Mouse (Mus musculus): ENCODE data around the gene Ankfy1. TPM values are rescaled to one million over a fixed set of nuclear protein-coding genes. Genes with fewer than 3 reads are reported as not detected.
"Not testable (repeated sequence)": the region's sequence is repeated elsewhere in the genome, so short reads cannot be mapped to it uniquely, and the experiment has no call there.

Gene Ankfy1
- total RNA-seq, 2 experiments from 2014 or later: 48.0 to 51.5 TPM

- no peak for ATAC-seq (ENCODE audit: poor library complexity, severe bottlenecking)
Measured at GRCm38 (mm10) chr11:72718161-72718560, 28.4 kb downstream of the Ankfy1 start.

- no peak for ATAC-seq (ENCODE audit: poor library complexity, severe bottlenecking)
Measured at GRCm38 (mm10) chr11:72723165-72723564, 33.4 kb downstream of the Ankfy1 start.

DNA sequence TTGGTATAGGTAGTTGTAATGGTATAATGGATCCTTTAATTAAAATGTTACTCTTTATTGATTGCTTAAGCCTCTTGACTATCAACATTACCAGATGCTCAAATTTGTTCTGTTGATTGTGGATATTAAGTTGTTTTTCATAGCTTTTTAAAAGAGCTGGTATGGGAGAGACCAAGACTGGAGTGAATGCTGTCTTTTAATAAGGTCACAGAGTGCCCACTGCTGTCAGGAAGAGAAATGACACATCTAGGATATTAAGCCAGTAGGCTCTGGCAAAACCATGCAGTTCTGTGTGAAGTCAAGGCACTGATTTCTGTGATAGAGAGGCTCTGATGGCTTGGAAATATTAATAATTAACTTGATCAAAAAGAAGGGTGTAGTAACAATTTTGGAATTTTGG, 34.1 kb downstream of the Ankfy1 start:
- 0 out of 2 replicates have a peak, but pooled peaks have one; percentile 54 for ATAC-seq (ENCODE audit: poor library complexity, severe bottlenecking)

GRCm38 (mm10) chr11:72726023-72726422, 36.2 kb downstream of the Ankfy1 start:
- ATAC-seq (ENCODE audit: poor library complexity, severe bottlenecking): no peak

DNA sequence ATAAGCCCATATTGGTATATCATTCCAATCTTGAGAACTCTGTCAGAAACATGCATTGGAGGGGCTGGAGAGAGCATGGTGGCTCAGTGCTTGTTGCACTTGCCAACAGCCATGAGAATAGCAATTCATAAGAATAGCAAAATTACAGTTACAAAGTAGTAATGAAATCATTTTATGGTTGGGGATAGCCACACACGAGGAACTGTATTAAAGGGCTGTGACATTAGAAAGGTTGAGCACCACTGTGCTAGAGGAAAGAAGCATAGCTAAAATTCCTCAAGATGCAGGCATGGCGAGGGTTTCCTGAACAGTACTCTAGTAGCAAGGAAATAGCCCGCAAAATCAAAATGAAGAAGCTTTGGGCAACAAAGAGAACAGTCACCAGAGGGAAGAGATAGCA, 43.9 kb downstream of the Ankfy1 start:
- ATAC-seq (ENCODE audit: poor library complexity, severe bottlenecking): no peak

DNA sequence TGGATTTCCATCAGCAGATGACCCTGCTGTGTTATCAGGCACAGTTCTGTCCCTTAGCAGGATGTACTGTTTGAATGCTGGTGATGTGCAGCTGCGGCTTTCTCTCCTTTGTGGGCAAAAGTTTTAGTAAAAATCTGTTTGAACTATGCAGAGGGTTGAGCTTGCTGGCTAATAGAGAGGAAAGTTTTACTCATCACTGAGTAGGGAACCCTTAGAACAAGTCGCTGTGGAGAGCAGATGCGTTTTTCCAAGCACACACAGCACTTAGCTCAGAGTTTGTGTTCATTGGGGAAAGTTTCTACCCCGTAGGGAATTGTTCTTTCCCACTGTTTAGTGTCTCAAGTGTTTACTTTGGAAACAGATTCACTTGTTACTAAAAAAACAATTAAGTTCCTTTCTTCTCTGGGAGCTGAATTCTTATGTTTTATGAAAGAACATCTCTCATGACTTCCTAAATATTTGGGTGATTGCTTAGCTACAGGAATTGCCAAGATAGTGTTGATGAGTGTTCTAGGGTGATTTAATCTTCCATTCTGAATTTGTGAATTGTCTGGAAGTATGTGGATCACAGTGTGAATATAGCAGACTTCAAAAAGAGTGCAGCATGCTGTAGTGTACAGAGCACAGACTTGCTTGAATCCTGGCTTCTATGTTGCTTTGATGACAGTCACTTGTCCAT, 45.2 kb downstream of the Ankfy1 start:
- no peak for ATAC-seq (ENCODE audit: poor library complexity, severe bottlenecking)

DNA sequence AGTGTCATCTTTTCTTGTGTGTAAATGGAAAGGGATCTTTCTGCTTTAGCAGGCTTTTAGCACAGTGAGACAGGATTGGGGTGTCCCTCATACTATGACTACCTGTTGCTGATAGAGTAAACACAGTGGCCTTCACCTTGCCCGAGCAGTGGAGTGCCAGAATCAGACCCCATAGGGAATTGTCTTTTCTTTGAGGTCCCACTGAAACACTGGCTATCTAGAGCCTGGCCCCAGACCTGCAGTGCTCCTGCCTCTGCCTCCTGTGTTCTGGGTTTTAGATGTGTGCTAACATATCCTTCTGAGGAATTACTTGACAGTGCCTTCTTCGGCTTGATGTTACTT, 45.7 kb downstream of the Ankfy1 start:
- no peak for ATAC-seq (ENCODE audit: poor library complexity, severe bottlenecking)

DNA sequence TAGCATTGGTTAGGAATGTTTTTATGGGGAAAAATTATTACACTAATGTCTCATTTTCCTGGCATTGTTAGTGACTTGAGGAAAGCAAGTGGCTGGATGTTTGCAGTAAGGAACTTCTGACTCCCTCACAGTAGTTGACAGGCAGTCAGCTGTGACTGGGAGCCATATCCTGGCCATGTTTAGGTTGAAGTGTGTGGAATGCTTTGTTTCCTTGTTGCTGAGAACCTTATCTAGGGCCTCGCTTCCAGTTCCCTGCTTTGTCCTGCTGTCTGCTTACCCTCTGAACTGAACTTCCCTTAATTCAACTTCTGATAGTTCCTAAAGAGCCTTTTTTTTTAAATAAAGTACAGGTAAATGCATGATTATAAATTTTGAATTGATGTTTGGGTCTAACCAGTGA, 46.5 kb downstream of the Ankfy1 start:
- no peak for ATAC-seq (ENCODE audit: poor library complexity, severe bottlenecking)

- ATAC-seq (ENCODE audit: poor library complexity, severe bottlenecking): not testable (repeated sequence)
Measured at GRCm38 (mm10) chr11:72737517-72737916, 47.7 kb downstream of the Ankfy1 start.

- ATAC-seq (ENCODE audit: poor library complexity, severe bottlenecking): no peak
Measured at GRCm38 (mm10) chr11:72739048-72739447, 49.2 kb downstream of the Ankfy1 start.

GRCm38 (mm10) chr11:72751956-72752355, 62.1 kb downstream of the Ankfy1 start:
- ATAC-seq (ENCODE audit: poor library complexity, severe bottlenecking): 0 out of 2 replicates have a peak, but pooled peaks have one; percentile 27

GRCm38 (mm10) chr11:72758316-72758715, 68.5 kb downstream of the Ankfy1 start:
- ATAC-seq (ENCODE audit: poor library complexity, severe bottlenecking): no peak

- ATAC-seq (ENCODE audit: poor library complexity, severe bottlenecking): no peak
Measured at GRCm38 (mm10) chr11:72759581-72759980, 69.8 kb downstream of the Ankfy1 start.

- no peak for ATAC-seq (ENCODE audit: poor library complexity, severe bottlenecking)
Measured at GRCm38 (mm10) chr11:72760781-72761180, 71.0 kb downstream of the Ankfy1 start.

DNA sequence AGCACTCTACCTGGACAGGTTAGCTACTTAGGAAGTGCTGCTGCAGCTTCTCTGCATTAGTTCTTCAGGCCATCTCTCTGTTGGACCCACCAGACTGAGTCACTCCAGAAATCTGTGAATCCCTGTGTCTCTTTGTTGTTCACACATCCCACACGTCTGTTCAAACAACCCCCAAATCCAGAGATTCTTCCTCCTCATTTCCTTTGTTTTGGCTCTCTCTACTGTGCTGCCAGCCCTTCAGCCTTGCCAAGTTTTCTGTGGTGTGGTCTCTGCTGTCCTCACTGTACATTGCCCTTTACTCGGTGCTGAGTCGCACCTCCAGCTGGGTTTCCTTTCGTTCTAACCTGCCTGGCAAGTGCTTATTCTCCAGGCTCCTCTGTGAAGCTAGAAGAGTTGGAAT, 74.5 kb downstream of the Ankfy1 start:
- ATAC-seq (ENCODE audit: poor library complexity, severe bottlenecking): no peak

GRCm38 (mm10) chr11:72767716-72768115, 77.9 kb downstream of the Ankfy1 start:
- ATAC-seq (ENCODE audit: poor library complexity, severe bottlenecking): no peak

- ATAC-seq (ENCODE audit: poor library complexity, severe bottlenecking): no peak
Measured at GRCm38 (mm10) chr11:72769061-72769460, 79.3 kb downstream of the Ankfy1 start.

GRCm38 (mm10) chr11:72770324-72770723, 80.5 kb downstream of the Ankfy1 start:
- no peak for ATAC-seq (ENCODE audit: poor library complexity, severe bottlenecking)

DNA sequence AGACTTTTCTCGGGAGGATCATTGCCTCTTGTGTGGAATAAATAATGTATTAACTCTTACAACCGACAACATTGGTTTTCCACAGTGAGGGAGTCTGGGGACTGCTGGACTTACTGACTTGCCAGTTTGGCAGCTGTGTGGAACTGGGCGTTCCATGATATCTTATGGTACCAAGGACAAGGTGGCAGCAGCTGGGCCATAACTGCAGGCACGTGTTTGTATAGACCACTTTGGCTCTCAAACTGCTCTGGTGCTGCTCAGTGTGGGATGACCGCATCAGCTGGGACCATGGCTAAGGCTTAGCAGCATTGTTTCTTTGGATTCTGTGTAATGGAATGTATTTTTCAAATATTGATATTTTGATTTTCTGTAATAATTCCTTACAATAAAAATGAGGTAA, 81.0 kb downstream of the Ankfy1 start:
- ATAC-seq (ENCODE audit: poor library complexity, severe bottlenecking): no peak

GRCm38 (mm10) chr11:72771461-72771860, 81.7 kb downstream of the Ankfy1 start:
- no peak for ATAC-seq (ENCODE audit: poor library complexity, severe bottlenecking)

DNA sequence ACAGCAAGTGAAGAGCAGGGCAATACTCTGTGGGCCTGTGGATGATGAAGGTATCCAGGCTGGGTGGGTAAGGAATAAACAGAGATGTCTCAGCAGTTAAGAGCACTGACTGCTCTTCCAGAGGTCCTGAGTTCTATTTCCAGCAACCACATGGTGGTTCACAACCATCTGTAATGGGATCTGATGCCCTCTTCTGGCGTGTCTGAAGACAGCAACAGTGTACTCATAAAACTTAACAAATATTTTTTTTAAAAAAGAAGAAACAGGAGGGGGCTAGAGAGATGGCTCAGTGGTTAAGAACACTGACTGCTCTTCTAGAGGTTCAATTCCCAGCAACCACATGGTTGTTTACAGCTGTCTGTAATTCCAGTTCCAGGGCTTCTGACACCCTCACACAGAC, 82.8 kb downstream of the Ankfy1 start:
- not testable (repeated sequence) for ATAC-seq (ENCODE audit: poor library complexity, severe bottlenecking)

DNA sequence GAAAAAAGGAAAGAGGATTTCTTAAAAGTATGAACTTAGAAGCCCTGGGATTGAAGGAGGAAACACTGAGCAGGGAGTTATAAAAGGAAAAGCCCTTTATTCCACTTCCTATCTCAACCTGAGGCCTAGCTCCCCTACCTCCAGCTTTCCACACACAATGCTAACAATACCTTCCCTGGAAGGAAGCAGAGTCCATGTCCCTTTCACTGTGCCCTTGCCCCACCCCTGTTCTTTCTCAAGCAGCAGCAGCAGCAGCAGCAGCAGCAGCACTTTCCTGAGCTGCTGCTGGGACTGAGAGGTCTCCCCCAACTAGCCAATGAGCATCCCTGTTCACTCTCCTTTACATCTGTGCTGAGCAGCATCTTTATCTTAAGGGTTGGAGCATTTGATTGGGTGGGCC, 89.2 kb downstream of the Ankfy1 start:
- ATAC-seq (ENCODE audit: poor library complexity, severe bottlenecking): no peak

- ATAC-seq (ENCODE audit: poor library complexity, severe bottlenecking): peak; percentile 97
Measured at GRCm38 (mm10) chr11:72782103-72782502, 92.3 kb downstream of the Ankfy1 start.
